Mouse (Mus musculus) gastrocnemius, postnatal 36 days (tissue): Measurements from ENCODE around the gene Flvcr1. TPM values are rescaled to one million over a fixed set of nuclear protein-coding genes. Genes with fewer than 3 reads are reported as not detected.

Experiments
- DNase-seq, 2 experiments: peaks; one replicate each; pipeline ENCODE4 v3.0.0; 2022
- intact Hi-C: fragments of 180-260 bp; cut with DNase I; formaldehyde crosslinking; loops from one replicate; pipeline ENCODE4 v1.15.1; 2025
- long read RNA-seq, 2 experiments: library from polyadenylated mRNA; stranded (forward); transcript quantifications; one replicate each; pipeline ENCODE4 v2.0.0; 2021
- total RNA-seq, 2 experiments: library from RNA; stranded (reverse); gene quantifications; 2 replicates each; pipeline ENCODE4 v1.2.3; 2021

Gene Flvcr1
- total RNA-seq, result 10 to 100 TPM; 12.5 to 20.2 TPM
- long read RNA-seq, experiment 1, partial matches to known transcripts, result 0 of 4 reads
- long read RNA-seq, experiment 1, other reads (novel, unspliced or antisense), result 2 of 4 reads
- long read RNA-seq, experiment 2, full-length matches to known transcripts, result 5 of 7 reads
- long read RNA-seq, experiment 2, partial matches to known transcripts, result 1 of 7 reads
- long read RNA-seq, experiment 2, other reads (novel, unspliced or antisense), result 1 of 7 reads

GRCm38 (mm10) chr1:191026021-191026713, at the start of gene Flvcr1:
TSS of gene Flvcr1 (minus strand) at chr1:191026158.
- peak; percentile 93 to 98 for DNase-seq
- intact Hi-C loops, result loop anchor here (5.0 kb wide), 1 partner anchor 36 kb away; the partner anchor contains the start of genes Nsl1 and Tatdn3

DNA sequence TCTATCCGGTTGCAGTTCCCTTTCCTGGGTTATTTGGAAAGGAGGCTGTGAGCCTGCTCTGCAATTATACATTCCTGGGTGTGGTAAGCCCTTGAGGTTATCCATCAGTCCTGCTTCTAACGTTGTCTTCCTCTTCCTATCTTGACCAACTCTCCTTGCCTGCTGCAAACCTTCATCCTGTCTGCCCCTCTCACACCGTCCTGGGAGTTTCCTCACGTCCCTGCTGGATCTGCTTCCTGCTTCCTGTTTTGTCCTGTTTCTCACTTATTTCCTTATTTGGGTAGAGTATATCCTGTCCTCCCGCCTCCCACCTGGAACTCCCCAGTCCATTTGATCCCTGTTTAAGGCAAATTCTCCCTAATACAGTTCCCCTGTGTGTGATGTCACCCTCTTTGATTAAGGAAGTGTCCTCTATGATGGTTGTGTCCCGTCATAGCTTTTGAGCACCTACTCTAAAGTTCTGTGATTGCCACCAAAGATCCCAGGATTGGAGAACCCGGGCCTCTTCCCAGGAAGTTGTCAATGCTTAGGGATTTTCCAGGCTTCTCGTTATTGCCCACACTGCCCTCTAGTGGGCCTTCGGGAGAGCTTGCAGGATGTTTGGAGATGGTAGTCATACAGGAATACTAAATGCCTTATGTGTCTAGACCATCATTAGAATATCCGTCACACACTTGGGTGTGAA, 49.4 kb upstream of the Flvcr1 start:
- intact Hi-C loops, result loop anchor here (2.0 to 5.0 kb wide), 2 partner anchors 73 to 131 kb away; no protein-coding TSS in a partner anchor
- peak in 1 of 2 experiments; percentile 38 for DNase-seq

GRCm38 (mm10) chr1:191073486-191073885, 47.5 kb upstream of the Flvcr1 start:
- DNase-seq, result no peak
- intact Hi-C loops, result no loop called here

GRCm38 (mm10) chr1:191073001-191073400, 47.0 kb upstream of the Flvcr1 start:
- DNase-seq, result no peak
- intact Hi-C loops, result no loop called here

GRCm38 (mm10) chr1:191072329-191072913, 46.5 kb upstream of the Flvcr1 start:
- intact Hi-C loops, result no loop called here
- no peak for DNase-seq

- intact Hi-C loops, result no loop called here
- no peak for DNase-seq
Measured at GRCm38 (mm10) chr1:191071613-191072012, 45.7 kb upstream of the Flvcr1 start.

DNA sequence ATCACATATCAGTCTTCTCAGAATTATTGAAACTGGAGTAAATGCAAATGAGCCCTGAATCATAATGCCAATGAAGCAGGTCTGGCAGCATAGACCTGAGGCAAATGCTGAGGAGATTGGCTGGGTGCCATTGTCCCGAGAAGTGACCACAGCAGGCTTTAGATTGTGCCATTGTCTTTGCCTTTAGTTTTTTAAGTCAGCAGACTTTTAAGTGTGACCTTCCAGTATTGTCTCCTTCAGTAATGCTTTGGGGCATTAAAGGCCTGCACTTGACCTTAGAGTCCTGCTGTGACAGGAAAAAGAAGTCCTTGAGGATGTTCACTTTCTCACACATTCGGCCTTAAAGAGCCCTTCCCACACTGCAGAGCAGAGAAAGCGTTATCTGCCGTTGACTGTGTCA, 44.3 kb upstream of the Flvcr1 start:
- intact Hi-C loops, result no loop called here
- DNase-seq, result no peak

- no peak for DNase-seq
- intact Hi-C loops, result no loop called here
Measured at GRCm38 (mm10) chr1:191068377-191068776, 42.4 kb upstream of the Flvcr1 start.

- DNase-seq, result no peak
- intact Hi-C loops, result no loop called here
Measured at GRCm38 (mm10) chr1:191065188-191065587, 39.2 kb upstream of the Flvcr1 start.

GRCm38 (mm10) chr1:191064535-191064934, 38.6 kb upstream of the Flvcr1 start:
- intact Hi-C loops, result loop anchor here (5.0 kb wide), 1 partner anchor 37 kb away; the partner anchor contains the start of gene Flvcr1
- no peak for DNase-seq

GRCm38 (mm10) chr1:191063700-191064099, 37.7 kb upstream of the Flvcr1 start:
- no peak for DNase-seq
- intact Hi-C loops, result loop anchor here (5.0 kb wide), 1 partner anchor 36 kb away; the partner anchor contains the start of gene Flvcr1

- peak; percentile 86 to 94 for DNase-seq
- intact Hi-C loops, result loop anchor here (5.0 kb wide), 1 partner anchor 36 kb away; the partner anchor contains the start of gene Flvcr1
Measured at GRCm38 (mm10) chr1:191062781-191063485, 37.0 kb upstream of the Flvcr1 start, which contains the start of the genes Tatdn3 and Nsl1. TSS of gene Tatdn3 (minus strand) at chr1:191062932. TSS of gene Nsl1 (plus strand) at chr1:191063012.

DNA sequence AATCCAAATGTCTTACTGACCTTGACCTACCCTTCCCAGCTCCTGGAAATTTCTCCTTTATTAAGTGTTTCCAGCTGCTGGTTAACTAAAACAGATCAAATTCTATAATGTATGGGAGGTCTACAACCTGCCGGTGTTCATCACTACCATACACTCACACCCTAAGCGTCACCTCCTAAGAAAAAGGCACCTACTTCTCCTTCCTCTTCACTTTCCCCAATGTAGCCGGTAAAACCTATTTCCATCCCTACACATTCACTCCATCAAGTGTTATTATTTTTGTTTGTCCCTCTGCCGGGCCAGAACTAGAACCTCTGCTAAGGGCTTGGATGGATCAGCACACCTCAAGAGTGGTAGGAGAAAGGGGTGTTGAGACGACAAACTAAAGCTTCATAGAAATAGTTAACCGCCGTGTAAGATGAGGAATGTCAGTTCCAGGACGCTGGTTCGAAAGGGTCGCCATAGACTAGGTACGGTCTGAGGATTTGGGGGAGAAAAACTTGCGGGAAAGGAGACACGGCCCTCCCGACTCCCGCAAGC, 36.4 kb upstream of the Flvcr1 start:
- DNase-seq, result no peak

GRCm38 (mm10) chr1:191057461-191057860, 31.5 kb upstream of the Flvcr1 start:
- intact Hi-C loops, result loop anchor here (5.0 kb wide), 2 partner anchors 45 to 115 kb away; no protein-coding TSS in a partner anchor
- no peak for DNase-seq

More for the DNA sequence above, 36.4 kb upstream of the Flvcr1 start:
- intact Hi-C loops, result loop anchor here (5.0 kb wide), 1 partner anchor 35 kb away; the partner anchor contains the start of gene Flvcr1

GRCm38 (mm10) chr1:191055533-191055873, 29.5 kb upstream of the Flvcr1 start:
- DNase-seq, result no peak
- intact Hi-C loops, result loop anchor here (5.0 kb wide), 2 partner anchors 43 to 113 kb away; no protein-coding TSS in a partner anchor

DNA sequence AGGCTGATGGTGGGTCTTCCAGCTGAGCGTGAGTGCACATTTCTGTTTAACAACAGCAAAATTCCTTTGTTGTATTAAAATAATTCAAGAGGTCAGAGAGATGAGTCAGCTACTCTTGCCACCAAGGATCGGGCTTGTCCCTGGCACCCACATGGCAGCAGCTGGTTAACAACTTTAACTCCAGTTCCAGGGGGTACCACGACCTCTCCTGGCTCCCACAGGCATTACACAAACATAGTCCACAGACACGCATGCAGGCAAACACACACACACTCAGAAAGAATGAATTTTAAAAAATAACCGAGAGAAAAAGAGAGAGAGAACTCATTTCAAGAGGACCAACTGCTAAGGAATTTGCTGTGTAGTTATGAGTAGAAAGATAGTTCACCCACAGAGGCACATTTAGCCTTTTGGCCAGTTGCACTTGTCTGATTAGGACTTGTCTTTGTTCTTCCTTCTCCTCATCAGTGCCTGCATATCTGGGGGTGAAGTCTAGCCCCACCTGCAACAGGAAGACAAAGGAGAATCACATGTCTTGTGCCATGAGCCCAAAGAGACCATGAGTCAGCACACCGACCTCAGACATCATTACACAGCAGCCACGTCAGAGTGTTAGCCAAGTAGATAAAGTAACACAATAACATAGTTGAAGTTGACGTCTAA, 29.0 kb upstream of the Flvcr1 start:
- intact Hi-C loops, result loop anchor here (5.0 kb wide), 2 partner anchors 43 to 113 kb away; no protein-coding TSS in a partner anchor
- no peak for DNase-seq

DNA sequence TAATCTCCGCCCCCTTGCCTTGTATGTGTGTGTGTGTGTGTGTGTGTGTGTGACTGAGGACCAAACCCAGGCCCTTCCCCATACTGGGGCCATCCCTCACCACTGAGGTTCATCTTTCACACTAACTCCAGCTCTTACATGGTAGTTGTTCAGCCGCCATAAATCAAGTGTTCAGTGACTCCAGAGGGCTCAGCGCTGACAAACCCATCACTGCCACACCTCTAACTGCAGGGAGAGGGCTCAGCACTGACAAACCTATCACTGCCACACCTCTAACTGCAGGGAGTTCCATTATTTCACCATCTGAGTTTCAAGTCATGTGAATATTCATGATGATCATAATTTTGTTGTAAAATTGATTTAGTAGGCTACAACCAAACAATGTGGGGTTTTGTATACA, 27.6 kb upstream of the Flvcr1 start:
- intact Hi-C loops, result no loop called here
- no peak for DNase-seq

- intact Hi-C loops, result no loop called here
- peak; percentile 25 to 63 for DNase-seq
Measured at GRCm38 (mm10) chr1:191046231-191046824, 20.4 kb upstream of the Flvcr1 start.

- intact Hi-C loops, result no loop called here
- DNase-seq, result no peak
Measured at GRCm38 (mm10) chr1:191045264-191045663, 19.3 kb upstream of the Flvcr1 start.
